Comparison of ENCODE assay signal across 1 mouse cellular context in the genomic region with DNA sequence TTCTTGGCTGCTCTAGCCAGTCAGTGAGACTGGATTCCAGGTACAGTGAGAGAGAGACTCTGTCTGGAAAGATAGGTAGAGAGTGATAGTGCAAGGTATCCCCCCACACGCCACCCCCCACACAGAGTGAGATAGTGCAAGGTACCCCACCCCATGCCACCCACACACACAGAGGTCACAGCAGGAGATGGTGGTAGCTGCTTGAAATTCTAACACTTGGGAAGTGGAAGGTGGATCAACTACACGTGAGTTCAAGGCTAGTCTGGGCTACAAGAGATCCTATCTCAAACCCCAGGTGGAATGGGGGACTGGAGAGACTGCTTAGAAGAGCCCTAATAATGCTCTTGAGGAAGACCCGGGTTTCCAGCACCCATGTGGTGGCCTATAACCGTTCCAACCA.
TF ChIP-seq lines count a peak whose summit lies in the region.

No protein-coding gene starts in this region.

TF ChIP-seq in MEL, 35 proteins besides CTCF, POLR2A, EP300 and RAD21:
- peak; percentile 22 for TF ChIP-seq GATA1 (IDR thresholded peaks at IDR 0.05; ENCODE audit: low read depth, low read length)
- TF ChIP-seq ELF1 (IDR thresholded peaks at IDR 0.05; ENCODE audit: low read depth, low read length), result no peak
